Mouse (Mus musculus) olfactory bulb, adult 2 months (tissue): ENCODE measurements around the gene Efs. TPM values are rescaled to one million over a fixed set of nuclear protein-coding genes. Genes with fewer than 3 reads are reported as not detected.
A peak's percentile ranks its signal among the peaks of the same experiment; 100 is the strongest.

Experiments used
- H3K27ac ChIP-seq: fragments of 200-500 bp; 2 replicates; pipeline ENCODE4 v1.5.1; 2012; ENCODE audit warnings: low read depth, low read length; ENCODE audit not compliant: insufficient read depth
- H3K4me1 ChIP-seq: fragments of 200-500 bp; 2 replicates; pipeline ENCODE4 v1.6.1; 2012; ENCODE audit warnings: low read length; ENCODE audit not compliant: control insufficient read depth, insufficient read depth
- H3K4me3 ChIP-seq: fragments of 200-500 bp; 2 replicates; pipeline ENCODE4 v1.5.1; 2012; ENCODE audit warnings: mild to moderate bottlenecking, low read depth, low read length, moderate library complexity; ENCODE audit not compliant: insufficient read depth
- CTCF ChIP-seq: fragments of 200-500 bp; IDR thresholded peaks from 2 replicates; pipeline ENCODE4 v1.5.1; 2012; ENCODE audit warnings: low read depth, mild to moderate bottlenecking, low read length, moderate library complexity; ENCODE audit not compliant: insufficient read depth
- POLR2A ChIP-seq: fragments of 200-500 bp; IDR thresholded peaks from 2 replicates; pipeline ENCODE4 v1.6.1; 2012; ENCODE audit warnings: mild to moderate bottlenecking, low read depth, low read length, moderate library complexity; ENCODE audit not compliant: insufficient read depth
- whole genome bisulfite sequencing: fragments of 180-500 bp; shearing (Covaris S2); methylation state at CpG from one replicate; pipeline ENCODE4 v1.1.7; 2018; 5-methylcytosine and 5-hydroxymethylcytosine counted together
- polyA plus RNA-seq: library from polyadenylated mRNA; stranded (reverse); fragments of >200 nt; gene quantifications from 2 replicates; pipeline ENCODE4 v1.2.4, GENCODE M21; 2012; ENCODE audit warnings: low replicate concordance; ENCODE audit not compliant: missing spikeins, insufficient read depth, insufficient read length

Efs gene
- polyA plus RNA-seq, 1 experiment = not detected

DNA sequence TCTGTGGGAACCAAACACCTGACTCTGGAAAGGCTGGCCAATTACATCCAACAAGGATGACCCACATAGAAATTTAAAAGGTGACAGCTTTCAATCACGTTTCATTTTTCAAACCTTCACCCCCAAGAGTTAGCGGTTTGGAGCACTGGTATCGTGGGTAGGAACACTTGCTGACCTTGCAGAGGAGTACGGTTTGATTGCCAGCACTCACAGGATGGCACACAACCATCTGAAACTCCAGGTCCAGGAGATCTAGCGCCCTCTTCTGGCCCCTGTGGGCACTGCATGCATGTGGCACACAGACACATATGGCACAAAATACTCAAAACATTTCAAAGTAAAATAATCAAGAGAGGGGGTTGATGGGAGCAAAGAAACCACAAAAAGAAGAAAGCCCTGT, 59.0 kb downstream of the Efs start:
- no peak overlapping the region for H3K27ac ChIP-seq
- TF ChIP-seq CTCF = 0 out of 2 replicates have a peak, but pooled peaks have one; percentile 39
- TF ChIP-seq POLR2A = no peak
- 0 out of 2 replicates have a peak, but pooled peaks cover 3% of the 10 kb centered on the region for H3K4me1 ChIP-seq
- WGBS = 57% methylated on average over 5 of the region's 5 CpGs
- H3K4me3 ChIP-seq = no peak overlapping the region

Other genes starting within 250 kb of the Efs start
- not detected in 2 replicates for gene 1700123O20Rik, start 239.9 kb downstream of the Efs start, polyA plus RNA-seq
- gene Acin1, start 239.2 kb downstream of the Efs start, polyA plus RNA-seq = 835 TPM in 1 of 2 replicates, not detected in the other
- gene Gm29776, start 227.3 kb downstream of the Efs start, polyA plus RNA-seq = not detected in 2 replicates
- not detected in 2 replicates for gene Cebpe, start 214.0 kb downstream of the Efs start, polyA plus RNA-seq
- gene Slc7a8, start 144.2 kb downstream of the Efs start, polyA plus RNA-seq = not detected in 2 replicates
- gene Rnf212b, start 112.0 kb downstream of the Efs start, polyA plus RNA-seq = not detected in 2 replicates
- not detected in 2 replicates for gene Homez, start 55.2 kb downstream of the Efs start, polyA plus RNA-seq
- gene Ppp1r3e, start 48.6 kb downstream of the Efs start, polyA plus RNA-seq = not detected in 2 replicates
- 145 TPM in 1 of 2 replicates, not detected in the other for gene Bcl2l2, start 42.7 kb downstream of the Efs start, polyA plus RNA-seq
- not detected in 2 replicates for gene Gm20521, start 42.7 kb downstream of the Efs start, polyA plus RNA-seq
- not detected in 2 replicates for gene Pabpn1, start 33.6 kb downstream of the Efs start, polyA plus RNA-seq
- 220 TPM in 1 of 2 replicates, not detected in the other for gene Slc22a17, start 13.0 kb downstream of the Efs start, polyA plus RNA-seq
- gene Il25, start 6.6 kb upstream of the Efs start, polyA plus RNA-seq = not detected in 2 replicates
- not detected in 2 replicates for gene Cmtm5, start 10.1 kb upstream of the Efs start, polyA plus RNA-seq
- not detected in 2 replicates for gene Myh6, start 40.8 kb upstream of the Efs start, polyA plus RNA-seq
- not detected in 2 replicates for gene Gm17428, start 50.8 kb upstream of the Efs start, polyA plus RNA-seq
- gene Myh7, start 68.5 kb upstream of the Efs start, polyA plus RNA-seq = not detected in 2 replicates
- gene Ngdn, start 89.3 kb upstream of the Efs start, polyA plus RNA-seq = not detected in 2 replicates
- not detected in 2 replicates for gene Zfhx2, start 166.2 kb upstream of the Efs start, polyA plus RNA-seq
- not detected in 2 replicates for gene Thtpa, start 168.7 kb upstream of the Efs start, polyA plus RNA-seq
- gene Ap1g2, start 180.5 kb upstream of the Efs start, polyA plus RNA-seq = not detected in 2 replicates
- gene Jph4, start 190.8 kb upstream of the Efs start, polyA plus RNA-seq = not detected in 2 replicates